Mouse (Mus musculus) limb, embryonic 10.5 days (tissue): ENCODE data around the gene Gm3636. TPM values are rescaled to one million over a fixed set of nuclear protein-coding genes. Genes with fewer than 3 reads are reported as not detected.
"Not testable (repeated sequence)": the region's sequence is repeated elsewhere in the genome, so short reads cannot be mapped to it uniquely, and the experiment has no call there.

ENCODE experiments used
- DNase-seq: peaks from one replicate; pipeline ENCODE4 v3.0.0-alpha.2; 2017; ENCODE audit warnings: low spot score
- H3K27ac ChIP-seq: fragments of 300-500 bp; sonication (generic); 2 replicates; pipeline ENCODE4 v1.5.1; 2016; ENCODE audit warnings: mild to moderate bottlenecking
- H3K27me3 ChIP-seq: fragments of 300-500 bp; sonication (generic); 2 replicates; pipeline ENCODE4 v1.6.1; 2016; ENCODE audit warnings: low read depth, mild to moderate bottlenecking; ENCODE audit not compliant: poor library complexity, severe bottlenecking
- H3K36me3 ChIP-seq: fragments of 300-500 bp; sonication (generic); 2 replicates; pipeline ENCODE4 v1.6.1; 2016; ENCODE audit warnings: mild to moderate bottlenecking, moderate library complexity
- H3K4me1 ChIP-seq: fragments of 300-500 bp; sonication (generic); 2 replicates; pipeline ENCODE4 v1.6.1; 2016
- H3K4me3 ChIP-seq: fragments of 300-500 bp; sonication (generic); 2 replicates; pipeline ENCODE4 v1.5.1; 2016; ENCODE audit warnings: mild to moderate bottlenecking, moderate library complexity
- H3K9me3 ChIP-seq: fragments of 300-500 bp; sonication (generic); replicated peaks from 2 replicates; pipeline ENCODE4 v1.6.1; 2016; ENCODE audit warnings: mild to moderate bottlenecking
- WGBS: fragments of 180-500 bp; shearing (Covaris S2); methylation state at CpG from one replicate; pipeline ENCODE4 v1.1.7; 2016; 5-methylcytosine and 5-hydroxymethylcytosine counted together
- polyA plus RNA-seq: library from polyadenylated mRNA; unstranded; fragments of >200 nt; fragmentation: Nextera tagmentation; extraction: Ambion mirVana; gene quantifications from 2 replicates; pipeline ENCODE4 v1.2.1, GENCODE M21; 2016

Gm3636 gene
- 4.7 and 4.9 TPM in 2 replicates for polyA plus RNA-seq

DNA sequence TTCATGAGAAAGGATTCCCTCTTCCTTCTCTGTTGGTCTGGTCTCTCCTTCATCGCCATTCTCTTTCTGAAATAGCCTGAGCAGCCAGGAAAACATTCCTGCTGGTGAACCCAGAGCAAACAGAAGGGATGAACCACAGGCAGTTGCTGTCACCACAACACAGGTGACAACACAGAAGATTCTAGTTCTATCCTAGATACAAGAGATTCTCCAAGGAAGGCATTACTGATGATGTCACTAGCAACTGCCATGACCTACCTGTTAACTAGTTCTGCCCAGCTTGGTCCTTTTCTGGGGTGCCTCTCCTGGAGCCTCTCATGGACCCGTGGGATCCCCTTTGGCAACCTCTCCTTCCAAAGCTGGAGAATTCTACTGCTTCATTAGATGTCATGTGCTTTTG lies at the start of gene Gm3636:
Gene Gm3636, minus strand, starts transcription at position 101 of the 400 bp plus-strand sequence.
- no CpG with 5 or more reads among the region's 2 CpGs for WGBS
- not testable (repeated sequence) for DNase-seq, H3K36me3 ChIP-seq, H3K27me3 ChIP-seq, H3K4me3 ChIP-seq, H3K27ac ChIP-seq, H3K4me1 ChIP-seq, H3K9me3 ChIP-seq

DNA sequence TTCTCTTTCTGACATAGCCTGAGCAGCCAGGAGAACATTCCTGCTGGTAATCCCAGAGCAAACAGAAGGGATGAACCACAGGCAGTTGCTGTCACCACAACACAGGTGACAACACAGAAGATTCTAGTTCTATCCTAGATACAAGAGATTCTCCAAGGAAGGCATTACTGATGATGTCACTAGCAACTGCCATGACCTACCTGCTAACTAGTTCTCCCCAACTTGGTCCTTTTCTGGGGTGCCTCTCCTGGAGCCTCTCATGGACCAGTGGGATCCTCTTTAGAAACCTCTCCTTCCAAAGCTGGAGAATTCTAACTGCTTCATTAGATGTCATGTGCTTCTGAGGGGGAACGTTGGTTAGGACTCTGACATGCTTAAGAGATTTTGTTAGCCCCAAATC lies 32.2 kb upstream of the Gm3636 start, which contains the start of gene Gm8362:
Gene Gm8362, minus strand, starts transcription at position 101 of the 400 bp plus-strand sequence.
- not testable (repeated sequence) for H3K9me3 ChIP-seq, DNase-seq, H3K27ac ChIP-seq, H3K36me3 ChIP-seq, H3K4me3 ChIP-seq, H3K27me3 ChIP-seq, H3K4me1 ChIP-seq
- 91% methylated on average over 1 of the region's 1 CpGs for WGBS

DNA sequence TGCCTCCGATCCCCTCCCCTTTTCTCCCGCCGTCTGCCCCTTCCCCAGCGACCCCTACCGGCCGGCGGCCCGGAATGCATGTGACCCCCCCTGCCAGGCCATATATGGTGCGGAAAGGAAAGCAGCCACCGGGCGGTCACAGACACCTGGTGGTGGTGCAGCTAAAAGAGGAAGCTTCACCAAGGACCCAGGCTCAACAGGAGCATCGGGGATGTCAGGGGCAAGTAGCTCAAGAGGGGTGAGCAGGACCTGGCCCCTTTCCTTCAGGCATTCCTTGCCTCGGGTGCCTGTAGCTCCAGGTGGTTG lies 15.1 kb upstream of the Gm3636 start:
- H3K4me1 ChIP-seq, H3K27ac ChIP-seq, H3K9me3 ChIP-seq, H3K27me3 ChIP-seq, H3K36me3 ChIP-seq, DNase-seq: not testable (repeated sequence)
- 6% methylated on average over 5 of the region's 13 CpGs for WGBS
- H3K4me3 ChIP-seq = peak overlapping the region; percentile 48

DNA sequence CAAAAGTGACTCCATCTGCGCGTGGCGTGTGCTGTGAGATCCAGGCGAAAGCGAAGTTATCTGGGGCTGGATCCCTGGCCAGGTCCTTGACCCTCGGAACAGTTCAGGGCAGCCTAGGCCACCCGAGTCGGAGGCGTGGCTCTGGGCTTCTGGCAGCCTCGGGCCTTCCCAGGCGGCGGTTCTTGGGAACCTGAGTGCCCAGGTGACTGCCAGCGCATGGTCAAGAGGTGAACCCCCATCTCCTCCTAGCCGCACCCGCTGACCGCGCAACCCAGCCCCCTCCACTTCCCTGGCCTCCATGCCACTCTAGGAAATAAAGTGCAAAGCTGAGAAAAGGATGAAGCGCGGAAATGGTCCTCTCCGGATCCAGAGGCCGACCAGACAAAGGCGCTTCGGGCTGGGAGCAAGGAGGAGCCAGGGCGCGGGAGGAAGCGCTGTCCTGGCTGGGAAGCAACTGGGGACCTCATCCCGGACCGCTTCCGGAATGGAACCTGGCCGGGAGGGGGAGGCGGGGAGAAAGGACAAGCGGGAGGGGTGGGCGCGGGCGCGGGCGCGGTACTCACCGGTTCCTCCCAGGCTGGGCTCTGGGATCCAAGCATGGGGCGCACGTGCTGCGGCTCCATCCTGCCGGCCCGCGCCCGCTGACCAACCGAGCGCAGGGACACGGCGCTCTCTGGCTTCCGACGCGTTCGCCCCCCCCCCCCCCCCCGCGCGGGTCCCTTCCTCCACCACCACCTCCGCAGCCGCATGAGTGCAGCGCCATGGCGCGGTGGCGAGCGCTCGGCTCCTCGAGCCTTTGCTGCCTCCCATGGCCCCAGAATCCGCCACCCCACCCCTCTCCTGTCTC lies 14.5 kb upstream of the Gm3636 start:
- H3K4me3 ChIP-seq = peak overlapping the region; percentile 48
- not testable (repeated sequence) for H3K27me3 ChIP-seq, H3K9me3 ChIP-seq, H3K4me1 ChIP-seq, H3K36me3 ChIP-seq
- WGBS = 2% methylated on average over 51 of the region's 67 CpGs
- DNase-seq = peak; percentile 31
- peak overlapping the region; percentile 66 for H3K27ac ChIP-seq

DNA sequence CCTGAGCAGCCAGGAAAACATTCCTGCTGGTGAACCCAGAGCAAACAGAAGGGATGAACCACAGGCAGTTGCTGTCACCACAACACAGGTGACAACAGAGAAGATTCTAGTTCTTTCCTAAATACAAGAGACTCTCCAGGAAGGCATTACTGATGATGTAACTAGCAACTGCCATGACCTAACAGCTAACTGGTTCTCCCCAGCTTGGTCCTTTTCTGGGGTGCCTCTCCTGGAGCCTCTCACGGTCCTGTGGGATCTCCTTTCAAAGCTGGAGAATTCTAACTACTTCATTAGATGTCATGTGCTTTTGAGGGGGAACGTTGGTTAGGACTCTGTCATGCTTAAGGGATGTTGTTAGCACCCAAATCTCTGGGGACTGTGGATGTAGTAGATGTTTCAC lies 22.0 kb downstream of the Gm3636 start, which contains the start of gene Gm8050:
Gene Gm8050, minus strand, starts transcription at position 101 of the 400 bp plus-strand sequence.
- H3K4me1 ChIP-seq, H3K4me3 ChIP-seq, H3K9me3 ChIP-seq, H3K27me3 ChIP-seq, H3K27ac ChIP-seq, DNase-seq, H3K36me3 ChIP-seq: not testable (repeated sequence)
- WGBS = 67% methylated on average over 1 of the region's 2 CpGs

Other genes starting within 250 kb of the Gm3636 start
- gene Gm8356, start 205.0 kb downstream of the Gm3636 start, polyA plus RNA-seq = not detected in 2 replicates
- 0.30 TPM in 1 of 2 replicates, not detected in the other for gene Gm3629, start 151.7 kb downstream of the Gm3636 start, polyA plus RNA-seq
- gene Gm3460, start 119.9 kb downstream of the Gm3636 start, polyA plus RNA-seq = not detected in 2 replicates
- gene Gm10251, start 58.2 kb downstream of the Gm3636 start, polyA plus RNA-seq = 0.08 TPM in 1 of 2 replicates, not detected in the other
- not detected in 2 replicates for gene Gm8050, start 22.1 kb downstream of the Gm3636 start, polyA plus RNA-seq
- not detected in 2 replicates for gene Gm8362, start 32.1 kb upstream of the Gm3636 start, polyA plus RNA-seq
- not detected in 2 replicates for gene Gm3642, start 98.0 kb upstream of the Gm3636 start, polyA plus RNA-seq
- 1.1 TPM in 2 replicates for gene Gm3667, start 147.6 kb upstream of the Gm3636 start, polyA plus RNA-seq
- not detected in 2 replicates for gene Gm6356, start 231.5 kb upstream of the Gm3636 start, polyA plus RNA-seq